Mouse (Mus musculus): Measurements from ENCODE around the gene Pglyrp1. TPM values are rescaled to one million over a fixed set of nuclear protein-coding genes. Genes with fewer than 3 reads are reported as not detected.

Pglyrp1 gene
- polyA plus RNA-seq, 1 experiment from 2014 or later = 1.6 TPM

DNA sequence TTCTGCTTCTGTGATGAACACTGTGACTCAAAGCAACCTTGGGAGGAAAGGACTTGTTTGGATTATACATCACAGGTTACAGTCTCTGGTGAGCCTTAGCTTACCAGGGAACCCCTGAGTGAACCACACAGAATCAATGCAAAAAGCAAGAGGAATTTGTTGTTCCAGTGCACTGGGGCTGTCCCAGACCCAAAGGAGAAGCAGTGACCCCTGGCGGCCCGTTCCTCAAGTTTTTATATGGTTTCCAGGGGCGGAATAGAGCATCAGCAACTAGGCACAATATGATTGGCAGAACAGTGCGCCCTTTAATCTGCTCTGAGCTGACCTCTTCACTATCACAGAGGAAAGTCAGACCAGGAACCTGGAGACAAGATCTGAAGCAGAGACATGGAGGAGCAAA, 45.1 kb downstream of the Pglyrp1 start:
- no peaks in the 10 kb centered on the region for H3K9me3 ChIP-seq (replicated peaks)
- no peak overlapping the region for H3K27ac ChIP-seq
- H3K36me3 ChIP-seq = no peaks in the 10 kb centered on the region
- H3K9ac ChIP-seq = no peak overlapping the region
- H3K27me3 ChIP-seq = peaks cover 6% of the 10 kb centered on the region
- H3K4me3 ChIP-seq = no peak overlapping the region
- ATAC-seq (replicated peaks; ENCODE audit: insufficient number of reproducible peaks, insufficient read depth, low FRiP score, low read depth) = no peak
- H3K4me1 ChIP-seq (replicated peaks) = 0 out of 2 replicates have a peak, but pooled peaks cover 3% of the 10 kb centered on the region
- WGBS = 55% methylated on average over 4 of the region's 4 CpGs
- no peak overlapping the region for H3K4me2 ChIP-seq

GRCm38 (mm10) chr7:18917931-18918330, 46.8 kb downstream of the Pglyrp1 start:
- Histone ChIP-seq H3K4me3 (no peak overlapping the region), H3K36me3 (no peaks in the 10 kb centered on the region), H3K27ac (no peak overlapping the region), H3K9ac (no peak overlapping the region), H3K4me1 (replicated peaks) (0 out of 2 replicates have a peak, but pooled peaks cover 4% of the 10 kb centered on the region), H3K4me2 (no peak overlapping the region), H3K27me3 (peaks cover 16% of the 10 kb centered on the region), H3K9me3 (replicated peaks) (no peaks in the 10 kb centered on the region)
- ATAC-seq (replicated peaks; ENCODE audit: insufficient number of reproducible peaks, insufficient read depth, low FRiP score, low read depth) = no peak
- 37% methylated on average over 3 of the region's 3 CpGs for WGBS

- H3K27me3 ChIP-seq = peaks cover 44% of the 10 kb centered on the region
- ATAC-seq (replicated peaks; ENCODE audit: insufficient number of reproducible peaks, insufficient read depth, low FRiP score, low read depth) = no peak; the same call in 1 of the 2 replicates
- H3K9me3 ChIP-seq (replicated peaks) = no peaks in the 10 kb centered on the region
- peak overlapping the region; percentile 28; the same call in 1 of the 2 replicates for H3K4me2 ChIP-seq
- H3K27ac ChIP-seq = no peak overlapping the region
- peaks cover 11% of the 10 kb centered on the region for H3K4me1 ChIP-seq (replicated peaks)
- H3K36me3 ChIP-seq = no peaks in the 10 kb centered on the region
- H3K4me3 ChIP-seq = 0 out of 2 replicates have a peak overlapping the region, but pooled peaks have one; percentile 8
- H3K9ac ChIP-seq = no peak overlapping the region
- 1% methylated on average over 12 of the region's 12 CpGs for WGBS
Measured at GRCm38 (mm10) chr7:18921069-18921468, 49.9 kb downstream of the Pglyrp1 start.

DNA sequence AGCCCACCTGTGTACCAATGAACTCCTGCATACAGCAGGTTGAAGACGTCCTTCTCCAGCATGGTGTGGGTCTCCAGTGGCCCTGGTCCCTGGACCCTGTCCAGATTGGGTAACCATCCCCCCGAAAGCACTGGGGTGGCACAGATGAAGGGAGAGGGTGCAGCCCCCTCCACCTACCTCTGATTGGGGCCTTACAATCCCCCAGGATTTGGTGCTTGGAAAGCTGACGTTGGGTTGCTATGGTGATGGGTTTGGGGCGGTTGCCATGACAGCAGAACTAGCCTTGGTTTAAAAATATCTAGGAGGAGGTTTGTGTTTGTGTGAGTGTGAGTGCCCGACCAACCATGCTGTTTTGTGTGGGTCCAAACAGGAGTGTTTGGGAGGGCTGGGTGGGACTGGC, 51.7 kb downstream of the Pglyrp1 start:
- Histone ChIP-seq H3K36me3 (no peaks in the 10 kb centered on the region), H3K9ac (no peak overlapping the region), H3K4me2 (no peak overlapping the region), H3K4me3 (no peak overlapping the region), H3K27me3 (peaks cover 60% of the 10 kb centered on the region), H3K4me1 (replicated peaks) (peaks cover 15% of the 10 kb centered on the region), H3K9me3 (replicated peaks) (no peaks in the 10 kb centered on the region), H3K27ac (no peak overlapping the region)
- 46% methylated on average over 5 of the region's 5 CpGs for WGBS
- no peak for ATAC-seq (replicated peaks; ENCODE audit: insufficient number of reproducible peaks, insufficient read depth, low FRiP score, low read depth)

DNA sequence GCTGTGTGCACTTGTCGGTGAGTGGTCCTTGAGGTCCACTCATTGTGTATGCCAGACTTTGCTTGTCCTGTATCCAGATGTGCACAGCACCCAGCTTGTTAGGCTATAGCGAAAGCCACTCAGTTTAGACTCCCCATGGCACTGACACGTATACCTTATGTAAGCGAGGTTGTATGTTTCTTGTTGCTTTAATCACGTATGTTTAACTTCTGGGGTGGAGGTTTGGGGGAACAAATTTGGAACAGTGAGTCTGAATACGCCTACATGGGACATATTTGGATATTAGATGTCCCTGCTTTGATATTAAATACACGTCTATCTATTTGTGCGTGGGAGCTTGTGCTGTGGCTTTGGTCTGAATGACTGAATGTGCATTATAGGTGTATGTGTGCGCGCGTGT, 52.1 kb downstream of the Pglyrp1 start:
- Histone ChIP-seq H3K4me3 (no peak overlapping the region), H3K36me3 (no peaks in the 10 kb centered on the region), H3K27me3 (peaks cover 63% of the 10 kb centered on the region), H3K27ac (no peak overlapping the region), H3K4me1 (replicated peaks) (peaks cover 15% of the 10 kb centered on the region), H3K9ac (no peak overlapping the region), H3K4me2 (no peak overlapping the region), H3K9me3 (replicated peaks) (no peaks in the 10 kb centered on the region)
- WGBS = 65% methylated on average over 11 of the region's 11 CpGs
- no peak for ATAC-seq (replicated peaks; ENCODE audit: insufficient number of reproducible peaks, insufficient read depth, low FRiP score, low read depth)

- H3K4me2 ChIP-seq = no peak overlapping the region
- H3K27ac ChIP-seq = no peak overlapping the region
- H3K27me3 ChIP-seq = peaks cover 63% of the 10 kb centered on the region
- no peaks in the 10 kb centered on the region for H3K36me3 ChIP-seq
- H3K9me3 ChIP-seq (replicated peaks) = no peaks in the 10 kb centered on the region
- H3K4me3 ChIP-seq = no peak overlapping the region
- WGBS = 27% methylated on average over 4 of the region's 4 CpGs
- ATAC-seq (replicated peaks; ENCODE audit: insufficient number of reproducible peaks, insufficient read depth, low FRiP score, low read depth) = no peak
- H3K4me1 ChIP-seq (replicated peaks) = peaks cover 15% of the 10 kb centered on the region
- H3K9ac ChIP-seq = no peak overlapping the region
Measured at GRCm38 (mm10) chr7:18923711-18924191, 52.6 kb downstream of the Pglyrp1 start.

DNA sequence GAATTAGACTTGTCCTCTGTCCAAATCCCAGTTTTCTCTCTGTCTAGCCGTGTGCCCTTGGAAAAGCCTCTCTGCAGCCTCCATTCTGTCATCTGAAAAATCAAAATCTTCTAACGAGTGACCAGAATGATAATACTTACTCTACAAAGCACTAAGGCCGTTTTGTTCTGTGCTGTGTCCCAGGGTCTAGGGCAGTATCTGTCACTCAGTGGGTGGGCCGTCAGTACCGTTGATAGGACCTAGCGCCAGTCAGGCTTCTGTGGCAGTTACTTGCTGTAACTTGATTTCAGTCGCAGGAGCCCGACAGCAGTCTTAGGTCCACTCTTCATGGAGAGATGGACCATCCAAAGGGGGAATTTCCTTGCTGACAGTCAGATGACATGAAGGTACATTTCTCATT, 53.2 kb downstream of the Pglyrp1 start:
- ATAC-seq (replicated peaks; ENCODE audit: insufficient number of reproducible peaks, insufficient read depth, low FRiP score, low read depth) = no peak
- no peak overlapping the region for H3K4me3 ChIP-seq
- 10% methylated on average over 8 of the region's 8 CpGs for WGBS
- H3K4me2 ChIP-seq = no peak overlapping the region
- H3K9ac ChIP-seq = no peak overlapping the region
- no peaks in the 10 kb centered on the region for H3K9me3 ChIP-seq (replicated peaks)
- no peaks in the 10 kb centered on the region for H3K36me3 ChIP-seq
- no peak overlapping the region for H3K27ac ChIP-seq
- H3K27me3 ChIP-seq = peaks cover 63% of the 10 kb centered on the region
- H3K4me1 ChIP-seq (replicated peaks) = peaks cover 15% of the 10 kb centered on the region

DNA sequence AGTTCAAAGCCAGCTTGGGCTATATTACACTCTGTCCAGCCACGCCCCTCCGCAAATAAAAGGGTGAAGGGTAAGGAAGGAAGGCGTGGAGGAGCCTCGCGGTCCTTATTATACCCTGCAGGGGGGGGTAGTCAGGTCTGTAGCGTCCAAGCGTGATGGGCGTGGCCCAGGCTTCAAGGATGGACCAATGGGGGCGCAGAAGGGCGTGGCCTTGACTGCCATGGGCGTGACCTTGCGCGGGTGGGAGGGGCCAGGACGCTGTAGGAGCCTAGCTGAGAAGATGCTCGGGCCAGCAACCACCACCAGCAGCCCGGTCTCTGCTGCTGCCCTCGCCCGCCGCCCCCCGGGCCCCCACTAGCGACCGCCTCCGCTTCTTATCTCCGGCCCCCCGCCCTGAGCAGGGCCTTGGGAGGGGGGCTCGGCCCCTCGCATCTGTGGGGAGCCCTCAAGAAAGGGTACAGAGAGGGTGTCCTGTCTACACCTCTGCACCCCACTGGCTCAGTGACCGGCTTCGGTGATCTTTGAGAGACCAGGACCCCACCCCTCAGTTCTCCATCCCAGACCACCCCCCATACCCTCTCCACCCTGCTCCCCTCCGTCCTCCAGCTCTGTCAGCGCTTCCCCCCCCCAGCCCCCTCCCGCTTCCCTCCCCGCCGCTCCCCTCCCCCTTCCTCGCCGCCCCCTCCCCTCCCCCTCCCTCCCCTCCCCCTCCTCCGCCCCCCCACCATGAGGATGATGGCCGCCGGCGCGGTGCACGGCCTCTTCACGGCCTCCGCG, 54.2 kb downstream of the Pglyrp1 start, which contains the start of gene Nova2:
Gene Nova2 (plus strand): TSS at position 727 of the 777 bp plus-strand sequence.
- Histone ChIP-seq H3K4me2 (peak within 1 kb of the TSS; percentile 95), H3K36me3 (no peaks in the 10 kb centered on the region), H3K4me3 (peak within 1 kb of the TSS; percentile 60), H3K4me1 (replicated peaks) (peaks cover 15% of the 10 kb centered on the region), H3K27ac (peak within 1 kb of the TSS; percentile 54; the same call in 1 of the 2 replicates), H3K9me3 (replicated peaks) (no peaks in the 10 kb centered on the region), H3K27me3 (peaks cover 67% of the 10 kb centered on the region), H3K9ac (peak within 1 kb of the TSS; percentile 68)
- WGBS = under 1% methylated on average over 30 of the region's 45 CpGs
- peak; percentile 87 for ATAC-seq (replicated peaks; ENCODE audit: insufficient number of reproducible peaks, insufficient read depth, low FRiP score, low read depth)

- Histone ChIP-seq H3K36me3 (no peaks in the 10 kb centered on the region), H3K27ac (peak overlapping the region; percentile 54; the same call in 1 of the 2 replicates), H3K9ac (peak overlapping the region; percentile 68), H3K9me3 (replicated peaks) (no peaks in the 10 kb centered on the region), H3K27me3 (peaks cover 61% of the 10 kb centered on the region), H3K4me3 (peak overlapping the region; percentile 60), H3K4me2 (peak overlapping the region; percentile 95), H3K4me1 (replicated peaks) (peaks cover 12% of the 10 kb centered on the region)
- WGBS = 4% methylated on average over 37 of the region's 42 CpGs
- 0 out of 2 replicates have a peak, but pooled peaks have one; percentile 19 for ATAC-seq (replicated peaks; ENCODE audit: insufficient number of reproducible peaks, insufficient read depth, low FRiP score, low read depth)
Measured at GRCm38 (mm10) chr7:18926041-18926790, 55.1 kb downstream of the Pglyrp1 start.

- Histone ChIP-seq H3K4me1 (replicated peaks) (peaks cover 11% of the 10 kb centered on the region), H3K9ac (no peak overlapping the region), H3K4me3 (peak overlapping the region; percentile 60), H3K27me3 (peaks cover 57% of the 10 kb centered on the region), H3K36me3 (no peaks in the 10 kb centered on the region), H3K27ac (peak overlapping the region; percentile 2), H3K9me3 (replicated peaks) (no peaks in the 10 kb centered on the region), H3K4me2 (peak overlapping the region; percentile 95)
- no peak for ATAC-seq (replicated peaks; ENCODE audit: insufficient number of reproducible peaks, insufficient read depth, low FRiP score, low read depth)
- WGBS = 45% methylated on average over 6 of the region's 6 CpGs
Measured at GRCm38 (mm10) chr7:18926911-18927310, 55.8 kb downstream of the Pglyrp1 start.

- Histone ChIP-seq H3K4me1 (replicated peaks) (peaks cover 11% of the 10 kb centered on the region), H3K27ac (peak overlapping the region; percentile 2), H3K4me2 (peak overlapping the region; percentile 95), H3K4me3 (peak overlapping the region; percentile 60; the same call in 1 of the 2 replicates), H3K27me3 (peaks cover 53% of the 10 kb centered on the region), H3K36me3 (no peaks in the 10 kb centered on the region), H3K9me3 (replicated peaks) (no peaks in the 10 kb centered on the region), H3K9ac (no peak overlapping the region)
- 26% methylated on average over 3 of the region's 3 CpGs for WGBS
- no peak for ATAC-seq (replicated peaks; ENCODE audit: insufficient number of reproducible peaks, insufficient read depth, low FRiP score, low read depth)
Measured at GRCm38 (mm10) chr7:18927759-18928158, 56.6 kb downstream of the Pglyrp1 start.

Data from heart, embryonic 15.5 days (tissue).